Mouse (Mus musculus) midbrain, embryonic 16.5 days (tissue): ENCODE measurements around the gene Magohb. TPM values are rescaled to one million over a fixed set of nuclear protein-coding genes. Genes with fewer than 3 reads are reported as not detected.

ENCODE experiments used
- ATAC-seq: fragments of 200-750 bp; cut with Nextera tagmentation; 2 replicates; pipeline ENCODE4 v1.8.0; 2017; ENCODE audit warnings: moderate TSS enrichment
- H3K27ac ChIP-seq: fragments of 300-500 bp; sonication (generic); 2 replicates; pipeline ENCODE4 v1.5.1; 2014; ENCODE audit warnings: mild to moderate bottlenecking, low read length, mixed read lengths
- H3K27me3 ChIP-seq: fragments of 300-500 bp; sonication (generic); 2 replicates; pipeline ENCODE4 v1.6.1; 2014; ENCODE audit warnings: low read depth, low read length, mixed read lengths; ENCODE audit not compliant: control insufficient read depth, insufficient read depth
- H3K36me3 ChIP-seq: fragments of 300-500 bp; sonication (generic); 2 replicates; pipeline ENCODE4 v1.6.1; 2014; ENCODE audit warnings: mild to moderate bottlenecking, low read length, moderate library complexity, mixed read lengths; ENCODE audit not compliant: control insufficient read depth, insufficient read depth
- H3K4me1 ChIP-seq: fragments of 300-500 bp; sonication (generic); 2 replicates; pipeline ENCODE4 v1.6.1; 2014; ENCODE audit warnings: mild to moderate bottlenecking, low read length, mixed read lengths; ENCODE audit not compliant: control insufficient read depth, insufficient read depth
- H3K4me2 ChIP-seq: fragments of 300-500 bp; sonication (generic); 2 replicates; pipeline ENCODE4 v1.6.1; 2014; ENCODE audit warnings: mild to moderate bottlenecking, low read length, mixed read lengths
- H3K4me3 ChIP-seq: fragments of 300-500 bp; sonication (generic); 2 replicates; pipeline ENCODE4 v1.5.1; 2014; ENCODE audit warnings: low read depth, mild to moderate bottlenecking, low read length, moderate library complexity, mixed read lengths
- H3K9ac ChIP-seq: fragments of 300-500 bp; sonication (generic); 2 replicates; pipeline ENCODE4 v1.6.1; 2014; ENCODE audit warnings: low read depth, low read length, mixed read lengths
- H3K9me3 ChIP-seq: fragments of 300-500 bp; sonication (generic); replicated peaks from 2 replicates; pipeline ENCODE4 v1.6.1; 2014; ENCODE audit warnings: mild to moderate bottlenecking, low read length, mixed read lengths; ENCODE audit not compliant: control insufficient read depth, poor library complexity, severe bottlenecking
- WGBS: fragments of 180-500 bp; shearing (Covaris S2); extraction: QIAGEN DNeasy Blood & Tissue Kit; methylation state at CpG from one replicate; pipeline ENCODE4 v1.1.7; 2014; 5-methylcytosine and 5-hydroxymethylcytosine counted together
- polyA plus RNA-seq: library from polyadenylated mRNA; unstranded; fragments of >200 nt; fragmentation: Nextera tagmentation; extraction: Ambion mirVana; gene quantifications from 2 replicates; pipeline ENCODE4 v1.2.1, GENCODE M21; 2015

Magohb gene
- 34.7 and 41.1 TPM in 2 replicates for polyA plus RNA-seq

DNA sequence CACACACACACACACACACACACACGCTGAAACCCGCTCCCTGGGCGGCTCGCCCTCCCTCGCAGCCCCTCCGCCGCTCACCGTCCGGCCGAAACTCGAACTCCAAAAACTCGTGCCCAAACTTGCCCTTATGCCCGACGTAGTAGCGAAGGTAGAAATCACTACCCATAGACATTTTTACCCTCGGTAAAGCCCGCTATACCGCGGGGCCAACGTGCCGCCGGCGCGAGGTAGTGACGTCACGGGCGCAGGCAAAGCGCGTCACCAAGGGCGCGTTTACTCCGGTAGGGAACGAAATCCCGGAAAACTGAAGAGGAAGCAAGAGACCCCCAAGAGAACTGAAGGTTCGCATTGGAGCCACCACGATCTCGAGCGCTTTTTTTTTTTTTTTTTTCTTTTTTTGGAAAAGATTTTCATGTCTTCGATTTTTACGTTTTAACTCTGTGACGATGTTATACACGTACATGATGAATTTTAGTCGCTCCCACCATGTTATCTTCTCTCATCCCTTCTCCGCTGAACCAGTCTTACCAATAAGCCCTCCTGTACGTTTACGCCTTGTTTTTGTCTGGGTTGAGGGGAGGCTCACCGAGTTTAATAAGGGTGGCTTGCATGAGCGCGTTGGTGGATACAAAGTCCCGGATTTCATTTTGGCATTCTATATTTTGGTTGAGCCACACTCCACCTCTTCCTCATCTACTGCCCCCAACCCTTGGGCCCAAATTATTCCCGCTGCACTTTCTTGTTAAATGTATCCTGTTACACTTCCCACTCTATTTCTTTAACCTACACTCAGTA, at the start of gene Magohb:
Magohb (minus strand) TSS at position 254 of the 798 bp plus-strand sequence.
- Histone ChIP-seq H3K4me3 (peak within 1 kb of the TSS; percentile 65), H3K4me1 (peaks cover 12% of the 10 kb centered on the region), H3K9ac (peak within 1 kb of the TSS; percentile 59), H3K36me3 (no peaks in the 10 kb centered on the region), H3K27ac (peak within 1 kb of the TSS; percentile 73), H3K4me2 (peak within 1 kb of the TSS; percentile 72), H3K27me3 (no peaks in the 10 kb centered on the region), H3K9me3 (no peaks in the 10 kb centered on the region)
- 1% methylated on average over 51 of the region's 51 CpGs for WGBS
- peak; percentile 88 for ATAC-seq

DNA sequence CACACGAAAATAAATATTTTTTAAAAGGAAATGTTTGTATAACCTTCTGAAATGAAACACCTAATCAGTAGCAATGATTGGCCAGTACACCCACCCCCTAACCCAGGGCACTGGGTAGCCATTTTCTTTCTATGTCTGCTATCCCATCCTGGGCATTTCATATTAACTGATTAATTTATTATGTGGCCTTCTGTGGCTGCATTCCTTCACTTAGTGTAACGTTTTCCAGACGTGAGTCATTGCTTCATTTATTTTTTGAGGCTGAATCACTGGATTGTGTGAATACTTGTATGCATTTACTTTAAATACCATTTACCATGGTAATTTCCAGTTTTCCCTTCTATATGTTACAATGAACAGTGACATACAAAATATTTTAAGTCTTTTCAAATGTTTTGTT, 47.0 kb upstream of the Magohb start:
- no peak for ATAC-seq
- H3K9me3 ChIP-seq: no peaks in the 10 kb centered on the region
- WGBS: 82% methylated on average over 3 of the region's 3 CpGs

DNA sequence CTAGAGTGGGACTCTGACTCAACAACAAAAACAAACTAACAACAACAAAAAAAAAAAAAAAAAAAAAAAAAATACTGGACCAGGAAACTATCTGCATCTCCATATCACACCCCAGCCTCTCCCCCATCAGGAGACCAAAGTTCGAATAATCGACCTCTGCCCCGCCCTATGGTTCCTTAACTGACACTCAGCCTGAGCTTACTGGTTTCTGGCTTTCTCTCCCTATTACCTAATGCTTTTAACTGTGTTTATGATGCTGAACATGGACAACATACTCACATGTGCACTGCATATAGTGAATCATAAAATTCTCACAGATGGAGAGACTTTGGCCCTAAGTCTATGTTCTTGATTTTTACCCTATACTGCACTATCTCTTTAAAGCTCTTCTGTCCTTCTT, 46.3 kb upstream of the Magohb start:
- WGBS: 81% methylated on average over 3 of the region's 3 CpGs
- Histone ChIP-seq H3K9me3 (no peaks in the 10 kb centered on the region), H3K4me2 (no peak overlapping the region), H3K4me3 (no peak overlapping the region), H3K36me3 (no peaks in the 10 kb centered on the region), H3K27ac (no peak overlapping the region), H3K4me1 (no peaks in the 10 kb centered on the region), H3K27me3 (no peaks in the 10 kb centered on the region), H3K9ac (no peak overlapping the region)
- ATAC-seq: no peak

More for the DNA sequence above, 47.0 kb upstream of the Magohb start:
- no peaks in the 10 kb centered on the region for H3K36me3 ChIP-seq
- H3K27ac ChIP-seq: no peak overlapping the region
- H3K27me3 ChIP-seq: no peaks in the 10 kb centered on the region
- H3K9ac ChIP-seq: no peak overlapping the region
- no peaks in the 10 kb centered on the region for H3K4me1 ChIP-seq
- no peak overlapping the region for H3K4me3 ChIP-seq
- no peak overlapping the region for H3K4me2 ChIP-seq

DNA sequence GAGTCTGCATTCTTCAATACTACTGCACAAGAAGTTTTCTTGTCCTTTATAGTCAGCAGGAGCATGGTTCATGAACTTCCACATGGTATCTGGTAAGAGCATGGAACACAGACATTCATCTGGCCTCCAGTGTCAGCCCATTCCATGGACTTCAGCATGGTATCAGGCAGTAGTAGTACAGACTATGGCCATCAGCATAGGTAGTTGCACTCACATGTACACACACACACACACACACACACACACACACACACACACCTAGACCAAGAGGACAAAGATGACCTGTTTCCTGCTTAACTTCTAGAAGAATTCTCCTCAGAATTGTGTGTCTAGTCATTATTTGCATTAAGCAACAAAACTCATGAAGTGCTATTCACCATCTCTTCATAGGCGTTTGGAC, 45.7 kb upstream of the Magohb start:
- no peaks in the 10 kb centered on the region for H3K27me3 ChIP-seq
- no peak overlapping the region for H3K4me3 ChIP-seq
- no peaks in the 10 kb centered on the region for H3K36me3 ChIP-seq
- no peak overlapping the region for H3K27ac ChIP-seq
- H3K4me1 ChIP-seq: no peaks in the 10 kb centered on the region
- H3K9me3 ChIP-seq: no peaks in the 10 kb centered on the region
- WGBS: 83% methylated on average over 1 of the region's 1 CpGs
- no peak overlapping the region for H3K9ac ChIP-seq
- H3K4me2 ChIP-seq: no peak overlapping the region
- no peak for ATAC-seq

DNA sequence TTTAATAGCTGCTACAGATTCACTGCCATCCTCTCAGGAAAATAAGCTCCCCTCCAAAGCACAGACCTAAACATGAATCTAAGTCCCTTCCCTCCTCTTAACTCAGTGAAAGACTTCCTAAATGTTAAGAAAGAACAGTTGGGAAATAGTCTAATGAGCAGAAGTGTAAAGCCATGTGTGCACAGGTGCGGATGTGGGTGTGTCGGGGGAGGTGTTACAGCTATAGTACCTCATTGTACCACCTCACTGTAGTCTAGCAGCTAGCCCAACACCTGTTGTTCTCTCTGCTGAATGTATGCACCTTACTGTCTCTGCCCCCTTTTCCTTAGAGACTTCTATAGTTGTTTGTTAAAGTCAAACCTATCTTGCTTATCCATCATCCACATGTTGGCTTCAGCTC, 34.0 kb upstream of the Magohb start:
- no peak overlapping the region for H3K27ac ChIP-seq
- H3K4me2 ChIP-seq: no peak overlapping the region

DNA sequence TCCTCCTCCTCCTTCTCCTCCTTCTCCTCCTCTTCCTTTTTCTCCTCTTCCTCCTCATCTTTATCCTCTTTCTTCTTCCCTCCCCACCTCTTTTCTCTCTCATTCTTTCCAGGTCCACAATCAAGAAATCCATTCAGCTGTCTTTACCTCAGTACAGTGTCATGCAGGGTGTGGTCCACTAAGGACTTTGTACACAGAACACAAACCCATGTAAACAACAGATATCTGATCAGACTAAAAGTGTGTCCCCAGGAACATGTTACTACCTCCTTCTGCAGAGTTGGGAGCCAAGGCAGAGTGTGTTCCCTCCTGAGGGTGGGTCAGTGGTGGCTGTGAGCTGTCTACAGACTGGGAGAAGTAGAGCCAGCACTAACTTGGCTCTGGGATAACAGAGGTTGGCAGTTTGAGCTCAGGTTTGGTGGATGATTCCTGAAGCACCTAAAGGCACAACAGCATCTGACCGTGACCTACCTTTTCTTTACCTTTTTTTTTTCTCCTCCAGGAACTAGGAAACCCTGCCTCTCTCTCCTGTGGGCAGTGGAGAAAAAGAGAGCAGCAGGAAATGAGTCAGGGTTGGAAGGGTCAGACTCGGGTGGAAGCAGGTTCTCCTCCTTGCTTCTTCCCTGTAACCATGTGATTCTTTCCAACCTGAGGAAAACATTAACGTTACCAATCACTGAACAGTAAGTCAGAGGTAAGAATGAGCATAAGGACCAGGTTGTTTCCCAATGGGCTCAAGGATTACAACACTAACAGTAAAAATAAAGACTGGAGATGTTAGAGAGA, 29.0 kb upstream of the Magohb start:
- no peaks in the 10 kb centered on the region for H3K36me3 ChIP-seq
- H3K27ac ChIP-seq: no peak overlapping the region
- 74% methylated on average over 3 of the region's 3 CpGs for whole genome bisulfite sequencing
- H3K4me3 ChIP-seq: no peak overlapping the region
- no peaks in the 10 kb centered on the region for H3K9me3 ChIP-seq
- no peaks in the 10 kb centered on the region for H3K4me1 ChIP-seq
- no peak overlapping the region for H3K4me2 ChIP-seq
- H3K9ac ChIP-seq: no peak overlapping the region
- no peak for ATAC-seq
- H3K27me3 ChIP-seq: no peaks in the 10 kb centered on the region

More for the DNA sequence above, 34.0 kb upstream of the Magohb start:
- Histone ChIP-seq H3K27me3 (no peaks in the 10 kb centered on the region), H3K9ac (no peak overlapping the region), H3K9me3 (no peaks in the 10 kb centered on the region), H3K4me3 (no peak overlapping the region), H3K4me1 (no peaks in the 10 kb centered on the region), H3K36me3 (no peaks in the 10 kb centered on the region)
- no peak for ATAC-seq
- WGBS: 92% methylated on average over 2 of the region's 2 CpGs

DNA sequence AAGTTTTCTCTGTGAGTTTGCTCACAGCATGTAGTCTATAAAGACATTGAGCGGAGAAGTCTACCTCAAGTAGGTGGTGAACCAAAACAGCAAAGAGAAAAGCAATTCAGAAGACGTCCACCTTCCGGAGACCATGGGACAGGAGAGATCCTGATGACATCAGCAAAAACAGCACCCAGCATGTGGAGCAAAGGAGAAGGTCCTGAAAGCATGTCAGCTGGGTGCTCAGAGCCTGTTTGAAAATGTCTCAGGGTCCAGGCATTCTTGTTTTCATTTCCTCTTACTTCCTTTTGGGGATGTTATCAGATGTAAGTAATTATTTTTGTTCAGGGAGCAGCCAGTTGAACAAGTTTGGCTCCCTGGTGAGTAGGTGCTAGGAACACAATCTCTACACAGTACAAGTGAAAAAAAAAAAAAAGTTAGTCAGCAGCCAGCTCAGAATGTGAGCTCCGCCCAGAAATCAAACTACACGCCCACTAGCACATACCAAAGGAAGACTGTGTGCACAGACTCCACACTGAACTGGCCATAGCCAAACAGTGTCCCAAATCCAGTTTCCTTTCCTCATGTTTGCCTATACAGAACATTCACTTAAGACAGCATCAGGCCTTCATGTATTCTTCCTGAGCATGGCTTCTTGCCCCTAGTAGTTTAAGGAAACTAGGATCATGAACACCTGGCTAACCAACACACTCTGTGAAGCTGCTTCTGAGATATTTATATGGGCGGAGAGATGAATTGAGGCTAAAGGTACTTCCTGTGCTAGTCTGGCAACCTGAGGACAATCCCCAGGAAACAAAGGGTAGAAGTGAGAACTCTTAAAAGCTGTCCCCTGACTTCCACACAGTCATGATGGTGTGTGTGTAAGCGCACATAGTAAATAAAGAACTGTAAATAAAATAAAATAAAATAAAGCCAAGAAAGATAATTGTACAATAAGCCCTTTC, 23.4 kb upstream of the Magohb start:
- WGBS: 84% methylated on average over 7 of the region's 7 CpGs
- no peak overlapping the region for H3K27ac ChIP-seq
- no peak for ATAC-seq

DNA sequence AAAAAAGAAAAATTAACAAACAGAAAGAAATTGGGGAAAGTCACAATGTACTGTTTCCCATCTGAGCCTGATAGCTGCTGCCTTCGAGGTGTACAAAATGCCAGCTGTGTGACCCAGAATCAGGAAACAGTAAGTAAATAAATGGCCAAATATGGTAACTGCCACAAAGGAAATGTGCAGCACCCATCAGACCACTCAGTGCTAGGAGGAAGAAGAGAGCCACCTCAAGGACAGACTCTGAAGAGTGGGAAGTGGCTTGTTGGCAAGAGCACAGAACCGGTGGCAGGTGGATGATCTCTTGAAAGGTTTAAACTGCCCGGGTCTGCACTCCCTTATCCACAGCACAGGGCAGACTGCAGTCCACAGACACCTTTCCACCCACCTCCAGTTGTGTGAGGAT, 15.0 kb upstream of the Magohb start:
- Histone ChIP-seq H3K36me3 (no peaks in the 10 kb centered on the region), H3K4me1 (no peaks in the 10 kb centered on the region), H3K4me2 (no peak overlapping the region), H3K27me3 (no peaks in the 10 kb centered on the region), H3K9ac (no peak overlapping the region), H3K4me3 (no peak overlapping the region), H3K9me3 (no peaks in the 10 kb centered on the region), H3K27ac (no peak overlapping the region)
- WGBS: 78% methylated on average over 3 of the region's 3 CpGs
- no peak for ATAC-seq

More for the DNA sequence above, 23.4 kb upstream of the Magohb start:
- Histone ChIP-seq H3K9ac (no peak overlapping the region), H3K4me2 (no peak overlapping the region), H3K36me3 (no peaks in the 10 kb centered on the region), H3K27me3 (no peaks in the 10 kb centered on the region), H3K4me1 (no peaks in the 10 kb centered on the region), H3K9me3 (no peaks in the 10 kb centered on the region), H3K4me3 (no peak overlapping the region)
